Mouse (Mus musculus) heart, embryonic 13.5 days (tissue): ENCODE results near the gene Col27a1. TPM values are rescaled to one million over a fixed set of nuclear protein-coding genes. Genes with fewer than 3 reads are reported as not detected.
A peak's percentile ranks its signal among the peaks of the same experiment; 100 is the strongest.

ENCODE experiments used
- ATAC-seq: fragments of 200-750 bp; cut with Nextera tagmentation; 2 replicates; pipeline ENCODE4 v1.8.0; 2017; ENCODE audit warnings: moderate TSS enrichment; ENCODE audit not compliant: insufficient number of reproducible peaks, low FRiP score, low TSS enrichment; ENCODE audit errors: extremely low read depth
- H3K27ac ChIP-seq: fragments of 300-500 bp; sonication (generic); replicated peaks from 2 replicates; pipeline ENCODE4 v1.5.1; 2015; ENCODE audit warnings: moderate library complexity, mild to moderate bottlenecking, inconsistent platforms
- H3K27me3 ChIP-seq: fragments of 300-500 bp; sonication (generic); replicated peaks from 2 replicates; pipeline ENCODE4 v1.6.1; 2015; ENCODE audit warnings: mild to moderate bottlenecking, inconsistent platforms
- H3K36me3 ChIP-seq: fragments of 300-500 bp; sonication (generic); 2 replicates; pipeline ENCODE4 v1.6.1; 2015; ENCODE audit warnings: mild to moderate bottlenecking, inconsistent platforms
- H3K4me1 ChIP-seq: fragments of 300-500 bp; sonication (generic); 2 replicates; pipeline ENCODE4 v1.6.1; 2015; ENCODE audit warnings: inconsistent platforms
- H3K4me2 ChIP-seq: fragments of 300-500 bp; sonication (generic); 2 replicates; pipeline ENCODE4 v1.6.1; 2015; ENCODE audit warnings: inconsistent platforms, mild to moderate bottlenecking, moderate library complexity
- H3K4me3 ChIP-seq: fragments of 300-500 bp; sonication (generic); 2 replicates; pipeline ENCODE4 v1.5.1; 2015; ENCODE audit warnings: moderate library complexity, mild to moderate bottlenecking, inconsistent platforms
- H3K9ac ChIP-seq: fragments of 300-500 bp; sonication (generic); 2 replicates; pipeline ENCODE4 v1.6.1; 2015; ENCODE audit warnings: inconsistent platforms, mild to moderate bottlenecking, moderate library complexity
- H3K9me3 ChIP-seq: fragments of 300-500 bp; sonication (generic); 2 replicates; pipeline ENCODE4 v1.6.1; 2016; ENCODE audit warnings: inconsistent platforms
- WGBS: fragments of 180-500 bp; shearing (Covaris S2); methylation state at CpG from one replicate; pipeline ENCODE4 v1.1.7; 2015; ENCODE audit warnings: mixed read lengths; 5-methylcytosine and 5-hydroxymethylcytosine counted together
- polyA plus RNA-seq: library from polyadenylated mRNA; unstranded; fragments of >200 nt; fragmentation: Nextera tagmentation; extraction: Ambion mirVana; gene quantifications from 2 replicates; pipeline ENCODE4 v1.2.1, GENCODE M21; 2015

The Col27a1 gene
- polyA plus RNA-seq, 1 experiment from 2014 or later = 4.2 TPM

GRCm38 (mm10) chr4:63226164-63226882 lies 12.5 kb downstream of the Col27a1 start:
- Histone ChIP-seq H3K4me1 (peaks cover 56% of the 10 kb centered on the region), H3K36me3 (peaks cover 9% of the 10 kb centered on the region; the same call in 1 of the 2 replicates), H3K27ac (peak overlapping the region; percentile 68), H3K4me3 (no peak overlapping the region), H3K9ac (peak overlapping the region; percentile 37; the same call in 1 of the 2 replicates), H3K9me3 (no peaks in the 10 kb centered on the region), H3K27me3 (no peaks in the 10 kb centered on the region; the same call in 1 of the 2 replicates), H3K4me2 (no peak overlapping the region)
- WGBS = 66% methylated on average over 8 of the region's 8 CpGs
- no peak for ATAC-seq

DNA sequence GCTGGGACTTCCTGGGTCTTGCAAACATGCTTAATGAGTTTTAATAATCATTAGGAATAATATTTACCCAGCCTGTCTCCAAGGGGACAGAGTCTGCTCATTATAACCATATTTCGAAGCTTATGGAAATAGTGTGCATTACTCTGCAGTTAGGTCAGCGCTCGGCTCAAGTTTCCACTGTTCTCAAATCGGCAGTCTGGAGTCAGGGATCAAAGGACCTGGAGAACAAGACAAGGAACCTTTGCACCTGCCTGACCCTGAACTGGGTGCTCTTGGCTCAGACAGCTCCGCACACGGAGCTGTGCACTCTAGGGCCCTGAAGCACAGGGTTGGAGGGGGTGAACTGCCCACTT lies 13.1 kb downstream of the Col27a1 start:
- peak overlapping the region; percentile 37; the same call in 1 of the 2 replicates for H3K9ac ChIP-seq
- peak overlapping the region; percentile 68 for H3K27ac ChIP-seq
- peaks cover 9% of the 10 kb centered on the region; the same call in 1 of the 2 replicates for H3K36me3 ChIP-seq
- 60% methylated on average over 6 of the region's 6 CpGs for WGBS
- H3K4me3 ChIP-seq = no peak overlapping the region
- peaks cover 62% of the 10 kb centered on the region for H3K4me1 ChIP-seq
- no peaks in the 10 kb centered on the region; the same call in 1 of the 2 replicates for H3K27me3 ChIP-seq
- ATAC-seq = no peak
- H3K4me2 ChIP-seq = no peak overlapping the region
- no peaks in the 10 kb centered on the region for H3K9me3 ChIP-seq

- ATAC-seq = no peak
- H3K4me1 ChIP-seq = peaks cover 82% of the 10 kb centered on the region
- 42% methylated on average over 5 of the region's 5 CpGs for WGBS
Measured at GRCm38 (mm10) chr4:63228943-63229342, 15.1 kb downstream of the Col27a1 start.

DNA sequence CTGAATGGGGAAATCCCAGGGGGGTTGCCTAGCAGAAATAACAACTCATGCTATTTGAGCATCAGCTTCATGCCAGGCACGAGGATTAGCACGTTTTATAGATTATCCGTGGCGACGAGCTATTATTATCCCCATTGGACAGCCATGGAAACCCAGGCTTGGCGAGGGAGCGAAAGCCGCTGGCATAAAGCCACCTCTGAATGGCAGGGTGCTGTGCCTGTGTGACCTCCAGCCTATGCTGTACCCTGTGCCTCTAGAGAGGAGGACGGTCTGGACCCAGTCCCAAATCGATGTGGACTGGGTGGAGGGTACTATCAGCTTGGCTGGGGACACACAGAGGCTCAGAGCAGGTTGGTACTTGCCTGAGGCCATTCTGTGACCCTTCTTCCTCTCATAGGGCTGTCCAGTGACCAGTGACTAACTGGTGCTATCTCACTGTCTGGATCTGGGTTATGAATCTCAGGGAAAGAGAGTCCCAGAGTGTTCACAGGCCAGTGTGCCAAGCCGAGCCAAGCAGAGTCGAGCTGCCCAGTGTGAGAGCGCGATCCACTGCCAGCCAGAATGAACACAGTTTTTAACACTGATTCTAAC lies 16.3 kb downstream of the Col27a1 start:
- Histone ChIP-seq H3K9ac (no peak overlapping the region), H3K9me3 (no peaks in the 10 kb centered on the region), H3K4me3 (no peak overlapping the region), H3K27me3 (no peaks in the 10 kb centered on the region), H3K27ac (peak overlapping the region; percentile 70), H3K36me3 (no peaks in the 10 kb centered on the region), H3K4me1 (peaks cover 89% of the 10 kb centered on the region), H3K4me2 (no peak overlapping the region)
- WGBS = 70% methylated on average over 14 of the region's 14 CpGs
- no peak for ATAC-seq

More at GRCm38 (mm10) chr4:63228943-63229342, 15.1 kb downstream of the Col27a1 start:
- H3K27ac ChIP-seq = peak overlapping the region; percentile 70
- peak overlapping the region; percentile 55; the same call in 1 of the 2 replicates for H3K9ac ChIP-seq
- H3K27me3 ChIP-seq = no peaks in the 10 kb centered on the region; the same call in 1 of the 2 replicates
- H3K4me3 ChIP-seq = no peak overlapping the region
- no peak overlapping the region for H3K4me2 ChIP-seq
- H3K9me3 ChIP-seq = no peaks in the 10 kb centered on the region
- H3K36me3 ChIP-seq = 0 out of 2 replicates have a peak, but pooled peaks cover 4% of the 10 kb centered on the region

DNA sequence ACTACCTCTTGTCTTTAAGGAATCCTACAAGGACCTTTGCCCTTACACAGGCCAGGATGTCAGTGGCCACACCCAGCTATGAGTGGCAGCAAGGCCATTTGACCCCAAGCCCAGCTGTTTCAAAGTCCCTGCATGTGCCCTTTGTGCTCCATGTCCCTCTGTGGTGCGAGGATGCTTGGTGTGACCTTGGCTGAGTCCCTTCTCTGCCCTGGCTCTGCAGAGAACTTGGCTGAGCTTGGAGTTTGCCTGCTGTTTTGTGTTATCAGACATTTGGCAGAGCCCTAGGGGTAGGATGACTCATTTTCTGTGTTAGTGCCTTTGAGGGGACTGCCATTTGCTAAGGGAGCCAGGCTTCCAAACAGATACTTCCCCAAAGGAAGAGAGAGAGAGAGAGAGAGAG lies 17.3 kb downstream of the Col27a1 start:
- WGBS = 44% methylated on average over 1 of the region's 1 CpGs
- ATAC-seq = no peak
- Histone ChIP-seq H3K4me2 (no peak overlapping the region), H3K36me3 (no peaks in the 10 kb centered on the region), H3K4me3 (no peak overlapping the region), H3K27ac (peak overlapping the region; percentile 70; the same call in 1 of the 2 replicates), H3K27me3 (no peaks in the 10 kb centered on the region), H3K9me3 (no peaks in the 10 kb centered on the region), H3K4me1 (peaks cover 84% of the 10 kb centered on the region), H3K9ac (no peak overlapping the region)

GRCm38 (mm10) chr4:63232542-63233020 lies 18.8 kb downstream of the Col27a1 start:
- H3K4me2 ChIP-seq = no peak overlapping the region
- no peaks in the 10 kb centered on the region for H3K9me3 ChIP-seq
- H3K27me3 ChIP-seq = no peaks in the 10 kb centered on the region
- 0 out of 2 replicates have a peak overlapping the region, but pooled peaks have one; percentile 19 for H3K9ac ChIP-seq
- H3K27ac ChIP-seq = peak overlapping the region; percentile 75
- ATAC-seq = no peak
- WGBS = 32% methylated on average over 2 of the region's 2 CpGs
- H3K4me1 ChIP-seq = peaks cover 79% of the 10 kb centered on the region
- H3K36me3 ChIP-seq = no peaks in the 10 kb centered on the region
- no peak overlapping the region for H3K4me3 ChIP-seq

DNA sequence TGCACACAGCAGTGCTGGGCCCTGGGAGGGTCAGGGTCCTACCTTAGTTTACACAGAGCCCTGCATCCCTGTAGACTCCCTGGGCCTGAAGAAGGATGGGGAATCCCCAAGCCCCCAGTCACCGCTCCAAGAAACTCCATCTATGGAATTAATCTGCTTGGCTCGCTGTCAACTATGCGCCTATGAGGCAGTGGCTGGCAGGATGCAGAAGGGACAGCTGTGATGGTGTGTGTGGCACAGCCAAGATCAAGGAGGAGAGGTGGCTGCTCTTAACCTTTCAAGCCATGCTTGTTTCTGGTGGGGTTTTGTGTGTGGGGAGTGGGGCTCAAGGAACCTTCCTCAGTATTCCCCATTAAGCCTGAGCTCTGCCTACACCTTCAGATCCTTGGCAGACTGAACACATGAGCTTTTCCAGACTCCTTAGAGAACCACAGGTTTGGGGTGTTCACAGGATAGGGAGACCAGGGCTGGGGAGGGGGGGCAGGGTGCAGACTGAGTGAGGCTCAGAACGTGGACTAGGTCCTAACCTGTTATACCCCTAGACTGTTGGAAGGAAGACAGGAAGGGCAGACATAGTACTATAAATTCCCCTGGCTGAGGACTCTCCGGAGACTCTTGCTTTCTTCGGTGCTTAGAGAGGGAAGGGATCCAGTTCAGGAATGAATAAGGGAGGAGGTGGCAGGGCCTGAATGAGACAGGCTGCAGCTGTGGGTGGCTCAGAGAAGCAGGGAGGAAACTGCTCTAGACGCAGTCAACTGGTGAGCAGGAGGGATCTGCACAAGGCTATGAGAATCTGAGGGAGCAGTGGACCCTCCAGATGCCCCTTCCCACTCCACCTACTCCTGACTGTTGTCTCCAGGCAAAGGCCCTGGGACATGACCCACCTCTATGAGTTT lies 20.0 kb downstream of the Col27a1 start:
- Histone ChIP-seq H3K4me2 (no peak overlapping the region), H3K27ac (peak overlapping the region; percentile 75), H3K9me3 (no peaks in the 10 kb centered on the region), H3K9ac (peak overlapping the region; percentile 9), H3K4me1 (peaks cover 85% of the 10 kb centered on the region), H3K4me3 (no peak overlapping the region), H3K27me3 (no peaks in the 10 kb centered on the region), H3K36me3 (no peaks in the 10 kb centered on the region)
- WGBS = 37% methylated on average over 7 of the region's 7 CpGs
- ATAC-seq = no peak

DNA sequence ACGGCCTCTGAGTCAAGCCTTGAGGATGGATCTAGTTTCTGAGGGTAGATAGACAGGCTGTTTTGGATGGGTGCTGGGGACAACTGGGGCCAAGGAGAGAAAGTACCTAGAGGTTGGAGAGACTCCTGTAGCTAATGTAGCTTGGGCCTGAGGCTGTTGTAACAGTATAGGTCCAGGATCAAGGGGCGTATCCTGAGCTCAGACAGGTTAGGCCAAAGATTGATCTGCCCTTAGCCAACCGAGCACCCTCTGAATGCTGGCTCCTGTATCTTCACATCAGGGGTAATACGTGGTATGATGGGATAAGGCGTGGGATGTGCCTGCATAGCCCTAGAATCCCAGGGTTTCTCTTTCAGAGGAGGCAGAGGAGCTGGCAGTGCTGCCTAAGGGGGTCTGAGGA lies 21.0 kb downstream of the Col27a1 start:
- 82% methylated on average over 5 of the region's 5 CpGs for WGBS
- Histone ChIP-seq H3K36me3 (no peaks in the 10 kb centered on the region), H3K4me3 (no peak overlapping the region), H3K27me3 (no peaks in the 10 kb centered on the region), H3K4me1 (peaks cover 74% of the 10 kb centered on the region), H3K9me3 (no peaks in the 10 kb centered on the region), H3K4me2 (no peak overlapping the region), H3K9ac (no peak overlapping the region), H3K27ac (peak overlapping the region; percentile 75; the same call in 1 of the 2 replicates)
- ATAC-seq = no peak

DNA sequence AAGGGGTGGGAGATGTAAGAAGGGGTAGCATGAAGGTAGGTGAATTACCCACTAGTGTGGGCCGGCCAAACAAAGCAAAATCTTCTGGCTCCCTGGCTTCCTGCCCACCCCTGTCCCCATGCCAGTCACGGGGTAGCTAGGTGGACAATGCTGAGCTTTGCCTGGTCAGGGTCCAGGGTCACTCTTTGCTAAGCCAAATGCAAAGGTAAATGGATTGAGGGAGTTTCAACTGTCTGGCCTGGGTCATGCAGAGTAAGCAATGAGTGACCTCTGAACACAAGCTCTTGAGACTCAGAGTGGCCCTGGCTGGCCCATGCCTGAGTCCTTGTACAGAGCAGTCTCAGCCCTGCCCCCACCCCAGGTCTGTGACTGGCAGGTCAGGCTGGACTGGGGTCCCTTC lies 22.4 kb downstream of the Col27a1 start:
- no peaks in the 10 kb centered on the region for H3K27me3 ChIP-seq
- no peaks in the 10 kb centered on the region; the same call in 1 of the 2 replicates for H3K9me3 ChIP-seq
- no peak overlapping the region; the same call in 1 of the 2 replicates for H3K9ac ChIP-seq
- H3K27ac ChIP-seq = no peak overlapping the region
- no peak for ATAC-seq
- WGBS = 80% methylated on average over 2 of the region's 2 CpGs
- peaks cover 8% of the 10 kb centered on the region for H3K36me3 ChIP-seq
- H3K4me3 ChIP-seq = no peak overlapping the region
- no peak overlapping the region for H3K4me2 ChIP-seq
- peaks cover 60% of the 10 kb centered on the region for H3K4me1 ChIP-seq

- H3K27me3 ChIP-seq = no peaks in the 10 kb centered on the region
- H3K4me2 ChIP-seq = no peak overlapping the region
- peaks cover 16% of the 10 kb centered on the region for H3K36me3 ChIP-seq
- 76% methylated on average over 3 of the region's 3 CpGs for WGBS
- no peaks in the 10 kb centered on the region; the same call in 1 of the 2 replicates for H3K9me3 ChIP-seq
- no peak overlapping the region for H3K27ac ChIP-seq
- no peak overlapping the region for H3K4me3 ChIP-seq
- no peak overlapping the region for H3K9ac ChIP-seq
- no peak for ATAC-seq
- H3K4me1 ChIP-seq = peaks cover 50% of the 10 kb centered on the region
Measured at GRCm38 (mm10) chr4:63237225-63237624, 23.4 kb downstream of the Col27a1 start.

DNA sequence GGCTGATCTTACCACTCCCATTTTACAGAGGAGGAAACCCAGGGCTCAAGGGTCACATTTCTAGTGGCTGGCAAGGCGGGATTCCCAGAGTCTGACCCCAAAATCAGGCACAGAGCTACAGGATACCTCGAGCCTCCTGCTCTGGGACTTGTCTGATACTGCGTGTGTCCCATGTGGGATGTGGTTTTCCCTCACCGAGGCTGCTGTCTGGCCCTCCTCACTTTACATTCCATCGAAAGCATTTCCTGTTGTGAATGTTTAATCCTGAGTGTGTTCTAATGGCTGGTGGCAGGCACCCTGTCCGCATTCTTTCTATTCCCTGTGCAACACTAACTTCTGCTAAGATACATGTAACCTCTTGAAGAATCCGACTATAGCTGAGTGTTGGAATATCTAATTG lies 24.3 kb downstream of the Col27a1 start:
- Histone ChIP-seq H3K4me1 (peaks cover 41% of the 10 kb centered on the region), H3K4me3 (no peak overlapping the region), H3K9me3 (no peaks in the 10 kb centered on the region; the same call in 1 of the 2 replicates), H3K9ac (no peak overlapping the region), H3K4me2 (no peak overlapping the region), H3K36me3 (peaks cover 16% of the 10 kb centered on the region), H3K27me3 (no peaks in the 10 kb centered on the region), H3K27ac (peak overlapping the region; percentile 31)
- WGBS = 20% methylated on average over 7 of the region's 7 CpGs
- ATAC-seq = no peak
